Mouse (Mus musculus): ENCODE results near the gene Acap2. TPM values are rescaled to one million over a fixed set of nuclear protein-coding genes. Genes with fewer than 3 reads are reported as not detected.

Gene Acap2
- total RNA-seq, 2 experiments from 2014 or later, result 111 to 112 TPM

DNA sequence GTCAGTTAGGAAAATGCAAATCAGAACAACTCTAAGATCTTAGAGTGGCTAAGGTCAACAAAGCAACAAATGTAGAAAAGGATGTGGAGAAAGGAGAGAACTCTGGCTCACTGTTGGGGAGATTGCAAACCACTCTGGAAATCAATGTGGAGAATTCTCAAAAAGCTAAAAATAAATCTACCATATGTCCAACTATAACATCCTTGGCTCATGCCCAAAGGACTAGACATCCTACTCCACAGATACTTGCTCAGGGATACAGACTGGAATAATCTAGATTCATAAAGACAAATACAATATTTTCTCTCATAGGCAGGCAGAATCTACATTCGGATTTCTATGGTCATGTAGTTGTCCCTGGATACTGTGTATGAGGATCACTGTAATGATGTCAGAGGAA, 3.2 kb upstream of the Acap2 start:
- TF ChIP-seq CTCF (IDR thresholded peaks at IDR 0.05), result no peak
- Histone ChIP-seq H3K27ac (peak overlapping the region; percentile 41; the same call in 1 of the 2 replicates), H3K4me3 (no peak overlapping the region)
- peak; percentile 4 to 6 for DNase-seq (ENCODE audit: extremely low spot score in 1 of 2, low spot score in 2 of 2)
- intact Hi-C loops (cut with DNase I), result loop anchor here (5.0 kb wide), 1 partner anchor 143 kb away; no protein-coding TSS in a partner anchor

DNA sequence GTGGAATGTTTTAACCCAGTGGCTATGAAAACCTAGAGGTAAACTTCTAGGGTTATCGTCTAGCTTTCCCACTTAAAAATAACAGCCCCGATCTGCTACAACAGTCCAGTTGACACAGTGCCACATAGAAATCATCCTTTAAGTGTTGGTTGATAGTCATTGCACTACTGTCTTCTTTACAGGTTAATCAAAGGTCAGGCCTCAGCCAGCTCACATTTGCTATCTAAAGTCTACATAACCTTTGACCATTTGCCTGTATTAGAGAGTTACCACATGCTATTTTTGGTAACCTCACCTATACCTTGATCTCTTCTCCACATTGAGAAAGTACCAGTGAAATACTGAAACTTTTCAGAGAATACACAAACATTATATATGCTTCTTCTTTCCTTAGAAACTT, 659 bp upstream of the Acap2 start:
- H3K27ac ChIP-seq, result peak overlapping the region; percentile 81
- H3K4me3 ChIP-seq, result peak overlapping the region; percentile 33
- TF ChIP-seq CTCF (IDR thresholded peaks at IDR 0.05), result no peak
- intact Hi-C loops (cut with DNase I), result loop anchor here (1.0 to 5.0 kb wide), 5 partner anchors 31 to 146 kb away; partner anchors contain the start of gene Ppp1r2
- no peak for DNase-seq (ENCODE audit: extremely low spot score in 1 of 2, low spot score in 2 of 2)

DNA sequence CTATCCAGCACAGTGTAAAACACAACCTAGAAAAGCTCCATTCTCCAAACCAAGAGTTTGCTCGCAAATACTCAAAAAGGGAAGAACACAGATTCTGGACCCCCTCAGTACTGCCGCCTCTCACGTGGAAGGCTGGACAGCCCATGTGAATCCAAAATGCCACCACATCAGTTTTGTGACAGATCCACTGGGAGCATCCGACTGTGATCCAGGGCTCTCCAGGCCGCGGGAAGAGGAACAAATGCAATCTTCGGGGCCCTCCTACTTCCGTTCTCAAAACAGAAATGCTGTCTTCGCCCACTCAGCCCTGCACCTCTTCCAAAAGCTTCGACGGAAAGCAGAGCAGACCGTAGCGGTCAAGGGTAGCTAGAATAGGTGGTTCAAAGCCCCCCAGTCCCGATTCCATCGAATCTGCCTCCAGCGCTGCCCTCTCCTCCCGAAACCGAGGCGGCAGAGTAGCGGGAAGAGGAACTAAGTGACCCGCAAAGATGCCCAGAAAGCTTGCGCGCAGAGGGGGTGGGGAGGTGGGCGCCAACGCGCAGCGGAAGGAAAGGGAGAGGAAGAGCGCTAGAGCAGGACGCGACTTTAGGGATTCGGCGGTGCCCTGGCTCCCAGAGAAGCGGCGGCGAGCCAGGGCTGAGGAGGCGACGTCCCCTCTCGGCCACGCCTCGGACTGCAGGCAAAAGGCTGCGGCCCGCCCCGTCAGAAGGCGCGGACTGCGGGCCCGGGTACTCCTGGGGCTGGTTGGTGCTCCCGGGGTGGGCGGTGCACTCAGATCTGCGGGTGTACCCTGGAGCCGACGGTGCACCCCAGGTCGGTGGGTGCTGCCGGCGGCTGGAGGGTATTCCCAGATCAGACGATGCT, 887 bp downstream of the Acap2 start:
- peak; percentile 37 for TF ChIP-seq CTCF (IDR thresholded peaks at IDR 0.05)
- intact Hi-C loops (cut with DNase I), result loop anchor here (2.0 to 5.0 kb wide), 4 partner anchors 33 to 147 kb away; no protein-coding TSS in a partner anchor
- Histone ChIP-seq H3K4me3 (peak overlapping the region; percentile 72), H3K27ac (peak overlapping the region; percentile 99)
- peak; percentile 64 to 65 for DNase-seq (ENCODE audit: extremely low spot score in 1 of 2, low spot score in 2 of 2)

DNA sequence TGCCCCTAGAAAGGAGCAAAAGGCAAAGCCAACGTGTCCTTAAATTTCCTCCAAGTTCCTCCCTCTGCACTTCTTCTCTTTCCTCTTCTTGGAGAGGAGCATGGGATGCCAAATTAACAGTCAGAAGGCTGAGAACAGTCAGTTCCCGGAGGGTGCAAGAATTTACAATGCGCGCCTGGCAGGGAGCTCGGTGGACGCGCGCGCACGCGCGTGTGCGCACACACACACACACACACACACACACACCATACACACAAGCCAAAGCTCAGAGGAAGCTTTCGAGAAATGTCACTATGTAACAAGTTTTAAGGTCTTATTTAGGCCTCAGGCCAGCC, 1.5 kb downstream of the Acap2 start:
- no peak for TF ChIP-seq CTCF (IDR thresholded peaks at IDR 0.05)
- intact Hi-C loops (cut with DNase I), result no loop called here
- peak; percentile 27 to 47 for DNase-seq (ENCODE audit: extremely low spot score in 1 of 2, low spot score in 2 of 2)
- H3K4me3 ChIP-seq, result peak overlapping the region; percentile 72
- peak overlapping the region; percentile 99 for H3K27ac ChIP-seq

DNA sequence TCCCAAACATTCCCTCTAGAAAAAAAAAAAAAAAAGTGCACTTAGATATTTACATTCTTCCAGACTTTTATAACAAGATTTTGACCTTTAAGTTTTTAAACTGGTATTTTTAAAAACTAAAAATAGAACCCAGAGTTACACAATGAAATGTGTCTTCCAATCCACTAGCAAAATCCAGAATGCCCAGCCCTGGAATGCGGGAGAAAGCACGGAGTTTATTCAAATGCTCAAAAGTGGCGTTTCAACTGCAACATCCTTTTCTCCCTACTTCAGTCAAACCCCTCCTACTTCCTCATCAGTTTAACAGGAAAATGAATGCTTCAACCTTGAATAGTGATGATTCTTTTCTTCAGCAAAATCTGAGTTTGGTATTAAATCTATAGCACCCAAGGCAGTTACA, 4.1 kb downstream of the Acap2 start:
- intact Hi-C loops (cut with DNase I), result no loop called here
- H3K27ac ChIP-seq, result no peak overlapping the region
- DNase-seq (ENCODE audit: extremely low spot score in 1 of 2, low spot score in 2 of 2), result no peak
- no peak for TF ChIP-seq CTCF (IDR thresholded peaks at IDR 0.05)
- H3K4me3 ChIP-seq, result no peak overlapping the region

DNA sequence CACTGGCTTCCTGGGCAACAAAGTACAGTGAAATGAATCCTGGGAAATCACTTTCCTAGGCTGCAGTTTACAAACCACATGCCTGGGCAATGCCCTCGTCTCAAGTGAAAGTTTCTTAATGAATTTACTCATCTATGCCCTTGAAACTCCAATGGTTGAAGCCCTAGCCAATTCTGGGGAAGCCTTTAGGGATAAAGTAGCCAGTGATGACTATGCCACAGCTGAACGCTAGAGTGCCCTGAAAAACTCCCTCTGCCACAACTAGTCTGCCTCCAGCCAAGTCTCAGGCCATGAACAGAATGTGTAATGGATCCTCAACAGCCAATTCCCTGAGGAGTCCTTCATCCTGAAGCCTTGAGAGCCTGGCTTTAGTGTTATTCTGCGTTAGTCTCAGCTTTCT, 8.5 kb downstream of the Acap2 start:
- TF ChIP-seq CTCF (IDR thresholded peaks at IDR 0.05), result peak; percentile 23
- Histone ChIP-seq H3K4me3 (no peak overlapping the region), H3K27ac (peak overlapping the region; percentile 44)
- DNase-seq (ENCODE audit: extremely low spot score in 1 of 2, low spot score in 2 of 2), result no peak
- intact Hi-C loops (cut with DNase I), result no loop called here

DNA sequence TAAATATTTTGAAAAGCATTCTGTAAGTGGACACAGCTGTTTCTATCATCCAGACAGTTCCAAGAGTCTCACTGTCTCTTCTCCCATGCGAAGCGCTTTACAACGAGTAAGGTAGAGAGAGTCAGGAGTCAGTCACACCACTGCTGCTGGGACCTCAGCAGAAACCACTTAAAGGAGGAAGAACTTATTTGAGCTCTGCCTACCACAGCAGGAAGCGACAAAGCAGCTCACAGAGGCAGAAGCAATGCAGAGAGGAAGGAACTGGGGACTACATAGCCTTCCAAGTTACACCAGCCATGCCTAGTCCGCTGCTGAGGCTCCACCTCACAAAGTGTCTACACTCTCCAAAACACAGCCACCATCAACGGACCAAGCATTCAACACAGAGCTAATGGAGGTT, 9.2 kb downstream of the Acap2 start:
- DNase-seq (ENCODE audit: extremely low spot score in 1 of 2, low spot score in 2 of 2), result no peak
- no peak for TF ChIP-seq CTCF (IDR thresholded peaks at IDR 0.05)
- Histone ChIP-seq H3K27ac (peak overlapping the region; percentile 44; the same call in 1 of the 2 replicates), H3K4me3 (no peak overlapping the region)
- intact Hi-C loops (cut with DNase I), result no loop called here

DNA sequence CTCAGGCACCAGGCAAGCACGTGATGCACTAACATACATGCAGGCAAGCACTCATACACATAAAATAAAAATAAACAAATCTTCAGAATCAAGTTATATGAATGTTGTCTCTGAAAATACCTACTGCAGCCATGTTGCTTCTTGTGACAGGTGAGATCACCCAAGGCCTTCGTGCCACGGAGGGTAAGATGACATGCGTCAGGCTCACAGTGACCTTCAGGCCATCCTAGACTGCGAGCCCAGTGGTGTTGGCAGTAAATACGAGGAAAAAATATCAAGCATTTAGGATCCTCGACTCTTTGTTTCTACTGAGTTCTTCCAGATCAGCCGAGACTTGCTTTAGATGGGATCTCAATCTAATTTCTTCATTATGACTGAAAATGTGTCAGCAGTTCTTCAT, 10.6 kb downstream of the Acap2 start:
- no peak for TF ChIP-seq CTCF (IDR thresholded peaks at IDR 0.05)
- no peak for DNase-seq (ENCODE audit: extremely low spot score in 1 of 2, low spot score in 2 of 2)
- intact Hi-C loops (cut with DNase I), result no loop called here
- H3K27ac ChIP-seq, result no peak overlapping the region
- H3K4me3 ChIP-seq, result no peak overlapping the region

DNA sequence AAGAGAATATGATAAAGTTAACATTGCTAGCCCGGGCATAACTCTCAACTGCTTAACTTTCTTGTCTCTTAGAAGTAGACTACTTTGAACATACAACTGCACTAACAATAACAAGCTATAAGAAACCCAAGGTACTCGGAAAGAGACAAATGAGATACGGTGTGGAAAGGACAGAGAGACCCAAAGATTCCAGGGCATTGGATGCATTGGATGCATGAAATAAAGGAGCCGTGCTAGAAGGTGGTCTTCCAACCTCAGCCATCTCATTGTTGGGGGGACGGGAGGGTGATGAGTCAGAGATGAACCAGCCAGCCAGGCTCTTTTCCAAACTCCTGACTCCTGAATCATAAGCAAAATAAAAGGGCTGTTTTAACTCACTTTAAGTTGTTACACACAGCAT, 11.8 kb downstream of the Acap2 start:
- DNase-seq (ENCODE audit: extremely low spot score in 1 of 2, low spot score in 2 of 2), result no peak
- TF ChIP-seq CTCF (IDR thresholded peaks at IDR 0.05), result no peak
- Histone ChIP-seq H3K27ac (no peak overlapping the region), H3K4me3 (no peak overlapping the region)
- intact Hi-C loops (cut with DNase I), result no loop called here

DNA sequence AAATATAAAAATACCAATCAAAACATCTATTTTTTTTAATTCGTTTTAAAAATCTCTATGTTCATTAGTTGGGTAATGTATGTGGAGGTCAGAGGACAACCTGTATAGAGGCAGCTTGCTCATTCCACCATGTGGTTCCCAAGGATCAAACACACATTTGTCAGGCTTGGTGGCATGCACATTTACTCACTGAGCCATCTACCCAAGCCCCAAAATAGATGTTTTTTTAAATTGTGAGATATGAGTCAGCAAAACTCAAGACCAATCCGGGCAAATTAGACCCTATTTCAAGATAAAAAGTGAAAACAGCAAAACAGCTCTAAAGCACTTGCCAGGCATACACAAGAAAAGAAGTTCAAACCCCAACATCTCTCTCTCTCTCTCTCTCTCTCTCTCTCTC, 12.2 kb downstream of the Acap2 start:
- DNase-seq (ENCODE audit: extremely low spot score in 1 of 2, low spot score in 2 of 2), result no peak
- no peak overlapping the region for H3K4me3 ChIP-seq
- TF ChIP-seq CTCF (IDR thresholded peaks at IDR 0.05), result no peak

DNA sequence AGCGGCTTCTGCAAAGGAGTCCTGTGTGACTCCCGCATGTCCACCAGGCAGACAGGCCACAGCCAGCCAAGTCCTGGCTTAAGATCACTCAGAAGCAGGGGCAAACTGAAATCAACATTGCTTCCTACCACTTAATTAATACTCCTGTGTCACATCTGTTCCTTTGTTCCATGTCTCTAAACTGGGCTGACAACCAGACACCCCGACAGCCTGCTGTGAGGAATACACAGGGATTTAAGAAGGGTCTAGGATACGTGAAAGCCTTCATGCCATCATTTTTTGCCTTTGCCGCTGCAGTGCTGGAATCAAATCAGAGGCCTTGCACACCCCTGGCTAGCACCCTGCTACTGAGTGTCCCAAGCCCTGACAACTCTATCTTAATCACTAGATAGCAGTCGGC, 12.8 kb downstream of the Acap2 start:
- intact Hi-C loops (cut with DNase I), result no loop called here

More for the DNA sequence above, 12.2 kb downstream of the Acap2 start:
- no peak overlapping the region for H3K27ac ChIP-seq
- intact Hi-C loops (cut with DNase I), result no loop called here

DNA sequence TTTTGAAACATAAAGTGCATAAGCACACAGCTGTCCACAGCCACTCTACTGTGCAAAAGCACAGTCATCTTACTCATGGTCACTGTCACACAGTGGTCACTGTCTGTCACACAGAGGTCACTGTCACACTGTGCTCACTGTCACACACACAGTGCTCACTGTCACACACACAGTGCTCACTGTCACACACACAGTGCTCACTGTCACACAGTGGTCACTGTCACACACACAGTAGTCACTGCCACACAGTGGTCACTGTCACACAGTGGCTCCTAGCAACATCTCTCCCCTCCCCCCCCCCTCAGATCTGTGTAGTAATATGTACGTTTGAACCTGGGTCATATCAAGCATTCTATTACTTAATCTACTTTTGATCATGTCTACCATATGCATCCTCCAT, 13.9 kb downstream of the Acap2 start:
- no peak for DNase-seq (ENCODE audit: extremely low spot score in 1 of 2, low spot score in 2 of 2)
- TF ChIP-seq CTCF (IDR thresholded peaks at IDR 0.05), result no peak
- intact Hi-C loops (cut with DNase I), result no loop called here
- Histone ChIP-seq H3K4me3 (no peak overlapping the region), H3K27ac (no peak overlapping the region)

More for the DNA sequence above, 12.8 kb downstream of the Acap2 start:
- Histone ChIP-seq H3K4me3 (no peak overlapping the region), H3K27ac (no peak overlapping the region)
- no peak for DNase-seq (ENCODE audit: extremely low spot score in 1 of 2, low spot score in 2 of 2)
- no peak for TF ChIP-seq CTCF (IDR thresholded peaks at IDR 0.05)

DNA sequence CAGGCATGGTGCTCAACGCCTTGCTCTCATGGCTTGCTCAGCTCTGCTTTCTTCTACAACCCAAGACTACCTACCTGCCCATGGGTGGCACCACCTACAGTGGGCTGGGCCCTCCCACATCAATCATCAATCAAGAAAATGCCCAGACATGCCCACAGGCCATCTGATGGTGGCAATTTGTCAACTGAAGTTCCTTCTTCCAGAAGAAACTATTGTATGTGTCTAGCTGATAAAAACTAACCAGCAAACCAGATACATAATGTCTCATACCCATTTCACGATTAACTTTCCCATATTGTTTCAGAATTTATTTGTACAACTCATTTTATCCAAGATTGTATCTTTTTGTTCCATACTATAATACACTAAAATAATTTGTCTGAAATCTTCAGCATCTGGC, 15.3 kb downstream of the Acap2 start:
- no peak for DNase-seq (ENCODE audit: extremely low spot score in 1 of 2, low spot score in 2 of 2)
- Histone ChIP-seq H3K4me3 (no peak overlapping the region), H3K27ac (no peak overlapping the region)
- intact Hi-C loops (cut with DNase I), result no loop called here
- TF ChIP-seq CTCF (IDR thresholded peaks at IDR 0.05), result no peak
